Mouse (Mus musculus): ENCODE results near the gene Gpr139.

DNA sequence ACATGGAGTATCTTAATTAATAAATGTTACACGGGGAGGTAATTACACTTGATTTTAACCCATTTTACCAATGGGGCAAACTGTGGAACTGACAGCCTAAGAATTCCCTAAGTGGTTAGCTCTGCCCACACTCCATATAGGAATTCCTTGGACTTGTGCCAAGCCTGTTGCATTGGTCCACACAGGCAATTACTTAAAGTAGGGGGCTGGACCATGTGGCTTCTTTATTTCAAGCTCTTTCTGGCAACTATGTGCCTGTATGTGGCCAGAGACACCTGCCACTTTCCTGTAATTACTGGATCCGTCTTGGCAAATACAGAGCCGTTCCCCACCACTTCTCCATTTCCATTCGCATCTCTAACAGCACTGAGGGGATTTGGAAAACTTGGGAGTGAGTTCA is 3.4 kb downstream of the Gpr139 start:
- TF ChIP-seq POLR2A (IDR thresholded peaks at IDR 0.05; ENCODE audit: extremely low read depth, insufficient read depth, low read length) (no peak), CTCF (IDR thresholded peaks at IDR 0.05; ENCODE audit: extremely low read depth, insufficient read depth, low read length) (no peak)

All from cortical plate, adult 2 months (tissue).